Comparison of ENCODE assay signal across 8 mouse cellular contexts in the genomic region with DNA sequence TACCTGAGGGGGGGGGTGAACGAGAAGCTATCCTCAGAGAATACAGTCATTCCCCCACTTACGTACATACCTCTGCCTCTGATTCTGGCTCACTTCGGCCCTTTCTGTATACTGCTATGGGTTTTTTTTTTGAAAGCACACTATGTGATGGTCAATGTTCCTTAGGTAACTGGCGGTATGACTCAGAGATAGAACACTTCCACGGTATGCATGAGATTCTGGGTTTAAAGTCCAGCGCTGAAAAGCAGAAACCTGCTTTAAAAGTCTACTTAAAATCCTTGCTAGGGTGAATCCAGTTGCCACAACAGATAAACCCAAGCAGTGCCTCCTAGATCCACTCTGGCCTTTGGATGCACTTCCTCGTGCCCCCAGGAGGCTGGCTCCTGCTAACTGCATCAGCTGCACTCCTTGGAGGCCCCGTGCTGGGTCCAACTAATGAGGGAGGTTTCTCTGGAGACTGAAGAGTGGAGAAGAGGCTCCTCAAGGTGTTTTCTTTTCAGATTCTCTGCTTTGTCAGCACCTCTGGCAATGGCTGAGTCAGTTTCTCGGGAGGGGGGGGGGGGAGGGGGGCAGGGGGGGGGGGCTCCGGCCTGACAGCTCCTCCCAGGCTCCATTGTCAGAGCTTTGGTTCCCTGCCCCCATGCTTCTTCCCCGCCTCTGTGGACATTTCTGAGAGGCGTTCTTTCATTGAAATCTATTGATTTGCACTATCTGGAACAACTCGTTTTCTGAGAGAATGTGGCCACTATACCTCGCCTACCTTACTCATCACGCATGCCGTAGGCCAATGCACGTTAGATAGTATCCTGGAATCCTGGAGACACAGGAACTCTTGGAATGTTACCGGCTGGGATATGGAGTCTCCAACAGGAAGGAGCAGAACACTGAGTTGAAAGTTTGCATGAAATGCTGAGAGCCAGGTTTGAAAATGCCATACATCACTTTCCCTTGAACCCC. TPM values are rescaled to one million over a fixed set of nuclear protein-coding genes. Genes with fewer than 3 reads are reported as not detected.
DNase-seq lines count a peak whose midpoint lies in the region; ATAC-seq lines count a peak whose summit lies in the region.
"Had no signal": no experiment of that assay in that cellular context is flagged by ENCODE, and none has a peak within 500 bp of the region (broad histone marks: within the 10 kb centered on the region; RNA-seq: fewer than 3 reads in every experiment).

No protein-coding gene starts in this region.

- ATAC-seq in limb, embryonic 13.5 days (ENCODE audit: low FRiP score, low read depth): no peak
- no peak for ATAC-seq in hindbrain, embryonic 14.5 days (ENCODE audit: low FRiP score)
- ATAC-seq in neural tube, embryonic 13.5 days (ENCODE audit: low read depth): no peak

- no peak overlapping the region for H3K4me3 ChIP-seq in limb, embryonic 13.5 days
- no peak overlapping the region for H3K4me3 ChIP-seq in limb, embryonic 10.5 days
- no peak overlapping the region for H3K4me3 ChIP-seq in hindbrain, embryonic 14.5 days (replicated peaks; ENCODE audit: low read length)
- no peak overlapping the region for H3K4me3 ChIP-seq in neural tube, embryonic 13.5 days

- H3K4me1 ChIP-seq in limb, embryonic 13.5 days: peaks cover 4% of the 10 kb centered on the region; the same call in 1 of the 2 replicates
- H3K4me1 ChIP-seq in limb, embryonic 10.5 days: peaks cover 9% of the 10 kb centered on the region
- 0 out of 2 replicates have a peak, but pooled peaks cover 4% of the 10 kb centered on the region for H3K4me1 ChIP-seq in hindbrain, embryonic 14.5 days (replicated peaks; ENCODE audit: control insufficient read depth, insufficient read depth, low read length)
- 0 out of 2 replicates have a peak, but pooled peaks cover 18% of the 10 kb centered on the region for H3K4me1 ChIP-seq in neural tube, embryonic 13.5 days (replicated peaks)

- no peak overlapping the region for H3K27ac ChIP-seq in limb, embryonic 13.5 days
- no peak overlapping the region for H3K27ac ChIP-seq in limb, embryonic 10.5 days
- H3K27ac ChIP-seq in hindbrain, embryonic 14.5 days: no peak overlapping the region
- H3K27ac ChIP-seq in neural tube, embryonic 13.5 days (replicated peaks): no peak overlapping the region

- 36% methylated on average over 18 of the region's 18 CpGs for WGBS in limb, embryonic 13.5 days
- 37% methylated on average over 17 of the region's 18 CpGs for WGBS in limb, embryonic 10.5 days
- 32% methylated on average over 16 of the region's 18 CpGs for WGBS in hindbrain, embryonic 14.5 days
- 34% methylated on average over 17 of the region's 18 CpGs for WGBS in neural tube, embryonic 13.5 days

- H3K27me3 ChIP-seq in limb, embryonic 13.5 days: no peaks in the 10 kb centered on the region; the same call in 1 of the 2 replicates
- no peaks in the 10 kb centered on the region for H3K27me3 ChIP-seq in limb, embryonic 10.5 days (ENCODE audit: low read depth, poor library complexity, severe bottlenecking)
- no peaks in the 10 kb centered on the region for H3K27me3 ChIP-seq in hindbrain, embryonic 14.5 days (ENCODE audit: control insufficient read depth, insufficient read depth, low read length)
- no peaks in the 10 kb centered on the region for H3K27me3 ChIP-seq in neural tube, embryonic 13.5 days

- DNase-seq in limb, embryonic 10.5 days (ENCODE audit: low spot score): no peak
- peak; percentile 20 for DNase-seq in embryo, embryonic 9.5 days (ENCODE audit: extremely low spot score)
- DNase-seq in hindbrain, embryonic 14.5 days (ENCODE audit: low spot score): no peak
- no peak for DNase-seq in cerebellum, adult 11-12 months
- DNase-seq in left cerebral cortex, adult 9 months (ENCODE audit: low spot score in 2 of 2): no peak
- DNase-seq: thymus, postnatal 36 days had no signal

- H3K36me3 ChIP-seq in limb, embryonic 13.5 days: no peaks in the 10 kb centered on the region
- H3K36me3 ChIP-seq in limb, embryonic 10.5 days: no peaks in the 10 kb centered on the region
- H3K36me3 ChIP-seq in hindbrain, embryonic 14.5 days (replicated peaks; ENCODE audit: control insufficient read depth, insufficient read depth): no peaks in the 10 kb centered on the region
- no peaks in the 10 kb centered on the region for H3K36me3 ChIP-seq in neural tube, embryonic 13.5 days

- H3K9ac ChIP-seq in limb, embryonic 13.5 days: no peak overlapping the region
- H3K9ac ChIP-seq in hindbrain, embryonic 14.5 days: no peak overlapping the region
- H3K9ac ChIP-seq in neural tube, embryonic 13.5 days: no peak overlapping the region

- peak overlapping the region; percentile 14; the same call in 1 of the 2 replicates for H3K4me2 ChIP-seq in limb, embryonic 13.5 days (replicated peaks)
- H3K4me2 ChIP-seq in hindbrain, embryonic 14.5 days (replicated peaks): peak overlapping the region; percentile 18
- 0 out of 2 replicates have a peak overlapping the region, but pooled peaks have one; percentile 3 for H3K4me2 ChIP-seq in neural tube, embryonic 13.5 days

- H3K9me3 ChIP-seq in limb, embryonic 13.5 days: no peaks in the 10 kb centered on the region
- H3K9me3 ChIP-seq in limb, embryonic 10.5 days (replicated peaks): no peaks in the 10 kb centered on the region
- H3K9me3 ChIP-seq in hindbrain, embryonic 14.5 days (ENCODE audit: control insufficient read depth, low read length): no peaks in the 10 kb centered on the region
- H3K9me3 ChIP-seq in neural tube, embryonic 13.5 days: no peaks in the 10 kb centered on the region

RNA-seq across cellular contexts. Expression of gene Mycbp2, which starts 8.1 kb away (rescaled TPM):
- 23.0 and 25.8 TPM in 2 replicates for polyA plus RNA-seq in limb, embryonic 13.5 days (2015; fragmentation: Nextera tagmentation; extraction: Ambion mirVana)
- polyA plus RNA-seq in limb, embryonic 10.5 days (2016; fragmentation: Nextera tagmentation; extraction: Ambion mirVana): 13.4 and 16.2 TPM in 2 replicates
- polyA plus RNA-seq in hindbrain, embryonic 14.5 days (2014; fragmentation: Nextera tagmentation; extraction: Ambion mirVana): 76.4 and 78.9 TPM in 2 replicates
- polyA plus RNA-seq in neural tube, embryonic 13.5 days (2015; fragmentation: Nextera tagmentation; extraction: Ambion mirVana): 50.1 and 51.8 TPM in 2 replicates
